Mouse (Mus musculus): Measurements from ENCODE around the gene Disp1. TPM values are rescaled to one million over a fixed set of nuclear protein-coding genes. Genes with fewer than 3 reads are reported as not detected.

Disp1 gene
- polyA plus RNA-seq, 1 experiment from 2014 or later, result 7.8 TPM

DNA sequence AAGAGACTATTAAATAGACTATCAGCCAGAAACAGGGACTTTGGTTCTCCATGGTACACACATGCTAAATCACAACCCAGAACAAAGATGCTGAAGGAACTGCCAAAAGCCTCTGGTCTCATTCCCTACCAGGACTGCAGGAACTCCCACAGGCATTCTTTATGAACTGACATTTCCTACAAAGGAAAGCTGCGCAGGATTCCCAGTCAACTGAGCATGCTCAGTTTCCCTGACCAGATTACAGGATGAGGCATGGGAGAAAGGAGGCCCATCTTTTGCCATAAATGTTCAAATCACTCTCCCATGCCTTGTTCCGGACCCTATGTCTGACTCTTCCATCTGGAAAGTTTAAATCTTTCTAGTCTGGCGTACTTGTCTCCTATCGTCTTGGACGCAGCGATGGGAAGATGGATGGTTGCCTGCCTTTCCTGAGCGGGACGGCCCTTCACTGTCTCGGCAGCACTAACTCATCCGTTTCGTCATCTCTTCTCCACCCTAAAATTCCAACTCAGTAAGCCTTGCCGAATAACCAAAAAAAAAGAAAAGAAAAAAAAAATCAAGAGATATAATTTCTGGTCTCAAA is 100.9 kb downstream of the Disp1 start:
- H3K9me3 ChIP-seq (replicated peaks), result no peaks in the 10 kb centered on the region
- H3K4me3 ChIP-seq, result no peak overlapping the region
- no peak for ATAC-seq (replicated peaks; ENCODE audit: insufficient number of reproducible peaks, insufficient read depth, low FRiP score, low read depth)
- no peaks in the 10 kb centered on the region for H3K27me3 ChIP-seq
- WGBS, result 69% methylated on average over 12 of the region's 12 CpGs
- H3K9ac ChIP-seq, result no peak overlapping the region
- peaks cover 18% of the 10 kb centered on the region for H3K4me1 ChIP-seq (replicated peaks)
- no peak overlapping the region for H3K4me2 ChIP-seq
- H3K36me3 ChIP-seq, result no peaks in the 10 kb centered on the region
- 0 out of 2 replicates have a peak overlapping the region, but pooled peaks have one; percentile 11 for H3K27ac ChIP-seq

DNA sequence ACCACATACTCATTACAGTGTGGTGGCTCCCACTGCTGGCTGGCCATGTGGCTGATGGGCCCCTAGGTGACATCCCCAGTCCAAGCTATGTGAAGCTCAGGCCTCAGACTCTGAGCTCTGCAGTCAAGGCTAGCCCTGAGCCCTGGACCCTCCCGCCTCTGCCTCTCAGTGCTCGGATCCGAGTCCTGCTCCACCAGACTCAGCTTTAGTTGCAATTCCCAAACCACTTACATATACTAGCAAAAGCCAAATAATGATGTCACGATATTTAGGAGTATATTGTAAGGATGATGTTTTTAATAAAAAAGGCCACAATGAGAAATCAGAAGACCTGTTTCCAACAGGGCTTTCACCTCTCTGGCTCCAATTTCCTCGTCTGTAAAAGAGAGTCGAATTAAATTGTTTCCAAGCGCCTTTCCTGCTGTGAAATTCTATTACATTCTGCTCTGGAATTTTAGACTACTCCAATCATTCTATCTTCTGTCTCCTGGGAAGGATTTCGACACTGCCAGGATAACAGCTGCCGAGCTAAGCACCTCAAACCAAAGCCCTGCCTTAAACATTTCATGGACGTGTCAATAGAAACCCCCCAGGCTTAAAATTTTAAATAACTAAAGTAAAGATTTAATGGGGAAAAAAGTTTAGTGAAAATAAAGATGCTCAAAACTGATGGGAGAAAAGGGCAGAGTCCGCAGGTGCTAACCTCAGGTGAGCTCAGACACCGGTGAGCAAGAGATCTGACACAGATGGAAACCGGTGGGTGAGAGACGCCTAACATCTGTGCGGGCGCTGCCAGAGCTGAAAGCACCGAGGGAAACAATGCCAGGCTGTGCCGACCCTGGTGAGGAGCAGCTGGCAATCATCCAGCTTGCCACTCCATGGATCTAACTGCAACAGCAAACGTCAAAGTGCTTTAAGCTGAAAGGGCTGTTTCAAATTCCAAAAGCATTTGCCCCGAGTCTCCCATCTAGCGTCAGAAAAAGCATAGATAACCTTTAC is 103.2 kb downstream of the Disp1 start:
- no peaks in the 10 kb centered on the region for H3K9me3 ChIP-seq (replicated peaks)
- peaks cover 36% of the 10 kb centered on the region for H3K4me1 ChIP-seq (replicated peaks)
- H3K4me3 ChIP-seq, result no peak overlapping the region
- H3K27ac ChIP-seq, result no peak overlapping the region
- ATAC-seq (replicated peaks; ENCODE audit: insufficient number of reproducible peaks, insufficient read depth, low FRiP score, low read depth), result no peak
- H3K9ac ChIP-seq, result no peak overlapping the region
- WGBS, result 53% methylated on average over 21 of the region's 21 CpGs
- H3K36me3 ChIP-seq, result no peaks in the 10 kb centered on the region
- 0 out of 2 replicates have a peak overlapping the region, but pooled peaks have one; percentile 9 for H3K4me2 ChIP-seq
- H3K27me3 ChIP-seq, result no peaks in the 10 kb centered on the region

DNA sequence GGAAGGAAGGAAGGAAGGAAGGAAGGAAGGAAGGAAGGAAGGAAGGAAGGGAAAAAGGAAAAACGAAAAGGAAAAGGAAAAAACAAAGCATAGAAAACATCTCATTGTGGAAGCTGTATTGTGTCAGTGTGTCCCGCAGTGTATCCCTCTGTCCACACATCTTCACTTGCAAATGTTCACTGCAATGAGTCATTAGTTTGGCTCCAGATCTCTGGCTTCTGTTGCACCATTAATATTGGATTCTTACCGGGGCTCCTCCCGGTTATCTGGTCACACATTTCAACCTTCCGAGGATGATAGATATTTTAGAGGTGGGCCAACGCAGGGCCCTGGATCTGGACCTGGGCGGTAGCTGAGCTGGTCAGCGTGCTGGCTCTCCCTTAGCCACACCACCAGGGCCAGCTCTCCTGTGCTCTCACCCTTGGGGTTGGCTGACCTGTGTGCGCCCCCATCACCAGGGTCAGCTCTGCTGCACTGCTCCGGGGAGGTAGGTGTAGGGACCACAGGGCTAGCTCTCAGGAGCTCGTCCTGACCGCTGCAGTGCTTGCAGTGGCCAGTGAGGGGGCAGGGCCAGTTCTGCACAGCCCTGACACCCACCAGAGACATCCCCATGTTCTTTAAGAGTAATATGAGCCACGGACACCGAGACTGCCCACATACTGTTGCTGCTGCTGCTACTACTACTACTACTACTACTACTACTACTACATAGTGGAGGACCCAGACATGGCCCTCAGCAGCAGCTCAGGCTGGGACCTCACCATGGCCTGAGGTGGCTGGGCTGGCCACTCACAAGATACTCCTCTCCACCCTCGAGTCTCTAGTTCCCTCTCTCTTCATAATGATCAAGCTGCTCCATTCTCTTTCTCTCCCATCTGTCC is 104.1 kb downstream of the Disp1 start:
- Histone ChIP-seq H3K9ac (no peak overlapping the region), H3K27me3 (no peaks in the 10 kb centered on the region), H3K4me2 (no peak overlapping the region), H3K9me3 (replicated peaks) (no peaks in the 10 kb centered on the region), H3K27ac (no peak overlapping the region), H3K4me3 (no peak overlapping the region), H3K4me1 (replicated peaks) (peaks cover 46% of the 10 kb centered on the region), H3K36me3 (no peaks in the 10 kb centered on the region)
- ATAC-seq (replicated peaks; ENCODE audit: insufficient number of reproducible peaks, insufficient read depth, low FRiP score, low read depth), result no peak
- 61% methylated on average over 15 of the region's 15 CpGs for WGBS

DNA sequence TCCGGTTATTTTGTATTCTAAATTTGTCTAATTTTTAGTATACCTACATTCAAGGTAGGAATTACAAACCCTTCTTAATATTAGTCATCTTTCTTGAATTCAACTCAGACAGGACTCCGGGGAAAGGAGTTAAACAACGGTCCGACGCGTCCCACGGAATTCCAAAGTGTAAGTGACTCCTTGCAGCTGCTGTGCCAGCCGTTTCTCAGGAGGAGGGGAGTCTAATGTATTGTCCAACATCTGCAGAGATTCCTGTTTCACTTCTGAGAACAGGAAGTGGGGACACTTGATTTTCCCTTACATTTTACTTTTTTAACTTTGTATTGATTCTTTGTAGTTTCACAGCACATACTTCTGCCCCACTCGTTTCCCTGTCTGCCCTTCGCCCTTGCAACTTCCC is 104.9 kb downstream of the Disp1 start:
- H3K4me3 ChIP-seq, result no peak overlapping the region
- H3K27ac ChIP-seq, result no peak overlapping the region
- H3K9me3 ChIP-seq (replicated peaks), result no peaks in the 10 kb centered on the region
- ATAC-seq (replicated peaks; ENCODE audit: insufficient number of reproducible peaks, insufficient read depth, low FRiP score, low read depth), result no peak
- no peaks in the 10 kb centered on the region for H3K27me3 ChIP-seq
- H3K4me2 ChIP-seq, result no peak overlapping the region
- H3K4me1 ChIP-seq (replicated peaks), result peaks cover 48% of the 10 kb centered on the region
- no peak overlapping the region for H3K9ac ChIP-seq
- no peaks in the 10 kb centered on the region for H3K36me3 ChIP-seq
- WGBS, result 52% methylated on average over 10 of the region's 10 CpGs

DNA sequence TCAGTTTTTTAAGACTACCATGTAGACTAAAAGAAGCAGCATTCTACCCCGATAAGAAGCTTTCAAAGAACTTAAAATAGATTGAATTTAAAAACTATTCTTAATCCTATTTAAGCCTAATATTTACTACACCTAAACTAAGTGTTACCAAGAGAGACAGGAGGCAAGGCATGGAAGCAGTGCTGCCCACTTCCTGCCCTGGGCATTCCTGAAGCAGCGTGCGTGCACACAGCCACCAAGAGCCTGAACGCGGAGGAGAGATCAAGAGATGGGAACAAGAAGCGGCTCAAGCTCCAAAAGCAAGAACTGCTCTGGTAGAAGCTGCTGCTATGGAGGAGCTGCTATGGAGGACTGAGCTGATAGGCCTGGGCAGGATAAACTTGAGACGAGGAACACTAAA is 106.2 kb downstream of the Disp1 start:
- no peak overlapping the region for H3K4me2 ChIP-seq
- no peak overlapping the region for H3K27ac ChIP-seq
- peaks cover 48% of the 10 kb centered on the region for H3K4me1 ChIP-seq (replicated peaks)
- no peaks in the 10 kb centered on the region for H3K9me3 ChIP-seq (replicated peaks)
- 74% methylated on average over 7 of the region's 7 CpGs for WGBS
- no peaks in the 10 kb centered on the region for H3K36me3 ChIP-seq
- no peak for ATAC-seq (replicated peaks; ENCODE audit: insufficient number of reproducible peaks, insufficient read depth, low FRiP score, low read depth)
- no peak overlapping the region for H3K4me3 ChIP-seq
- no peaks in the 10 kb centered on the region for H3K27me3 ChIP-seq
- no peak overlapping the region for H3K9ac ChIP-seq

DNA sequence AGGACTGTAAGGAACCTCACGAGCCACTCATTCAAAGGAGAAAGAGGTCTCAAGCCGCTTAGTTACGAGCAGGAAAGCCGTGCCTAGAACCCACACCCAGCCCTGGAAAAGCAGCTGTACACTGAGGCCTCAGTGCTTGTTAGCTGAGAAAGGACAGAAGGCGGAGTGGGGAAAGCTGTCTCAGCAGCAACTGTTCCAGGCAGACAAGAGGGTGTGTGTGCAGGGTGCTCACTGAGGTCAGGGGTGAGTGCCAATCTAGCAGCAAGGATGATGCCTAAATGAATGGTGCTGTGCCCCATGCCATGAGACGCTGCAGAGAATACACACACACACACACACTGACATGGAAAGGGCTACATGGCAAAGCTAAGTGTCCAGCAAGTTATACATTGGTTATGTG is 106.8 kb downstream of the Disp1 start:
- Histone ChIP-seq H3K36me3 (no peaks in the 10 kb centered on the region), H3K4me3 (no peak overlapping the region), H3K4me1 (replicated peaks) (peaks cover 48% of the 10 kb centered on the region), H3K27me3 (no peaks in the 10 kb centered on the region), H3K27ac (no peak overlapping the region), H3K4me2 (no peak overlapping the region), H3K9ac (no peak overlapping the region), H3K9me3 (replicated peaks) (no peaks in the 10 kb centered on the region)
- WGBS, result 79% methylated on average over 6 of the region's 6 CpGs
- no peak for ATAC-seq (replicated peaks; ENCODE audit: insufficient number of reproducible peaks, insufficient read depth, low FRiP score, low read depth)

DNA sequence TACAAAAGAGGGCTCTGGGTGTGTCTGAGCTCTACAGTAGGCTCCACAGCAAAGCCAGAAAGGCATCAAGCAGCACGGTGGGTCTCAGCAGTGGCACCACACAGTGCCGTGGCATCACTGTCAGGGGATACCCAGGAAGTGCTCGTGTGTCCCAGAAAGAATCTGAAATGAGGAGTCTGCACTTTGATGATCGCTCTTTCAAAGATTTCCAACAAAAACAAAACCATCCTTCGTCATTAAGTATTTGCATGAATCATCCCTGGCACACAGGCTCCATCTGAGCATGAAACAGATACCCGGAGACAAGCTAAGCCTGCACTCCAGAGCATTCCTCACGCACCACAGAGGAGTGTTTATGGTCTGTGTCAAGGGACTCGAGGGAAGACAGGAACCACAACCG is 107.8 kb downstream of the Disp1 start:
- Histone ChIP-seq H3K4me1 (replicated peaks) (peaks cover 43% of the 10 kb centered on the region), H3K27ac (peak overlapping the region; percentile 16), H3K9ac (no peak overlapping the region), H3K27me3 (no peaks in the 10 kb centered on the region), H3K36me3 (no peaks in the 10 kb centered on the region), H3K4me2 (no peak overlapping the region), H3K4me3 (no peak overlapping the region), H3K9me3 (replicated peaks) (no peaks in the 10 kb centered on the region)
- WGBS, result 41% methylated on average over 9 of the region's 9 CpGs
- no peak for ATAC-seq (replicated peaks; ENCODE audit: insufficient number of reproducible peaks, insufficient read depth, low FRiP score, low read depth)

DNA sequence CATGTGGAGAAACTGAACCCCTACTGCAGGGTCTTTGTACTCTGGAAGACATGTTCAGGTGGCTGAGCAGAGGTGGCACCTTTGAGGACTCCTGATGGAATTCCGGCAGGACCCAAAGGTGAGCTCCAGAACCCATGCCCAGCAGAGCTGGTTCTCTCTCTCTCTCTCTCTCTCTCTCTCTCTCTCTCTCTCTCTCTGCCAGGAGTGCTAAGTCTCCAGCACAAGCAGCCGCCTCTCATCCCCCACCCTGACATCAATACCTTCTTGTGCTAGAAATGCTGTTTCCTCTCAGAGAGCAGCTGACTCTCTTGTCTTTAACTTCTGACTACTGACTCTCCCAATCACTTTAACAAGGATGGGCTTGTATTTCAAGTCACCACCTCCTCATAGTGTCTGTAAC is 113.8 kb downstream of the Disp1 start:
- Histone ChIP-seq H3K9me3 (replicated peaks) (no peaks in the 10 kb centered on the region), H3K27ac (no peak overlapping the region), H3K9ac (no peak overlapping the region), H3K4me1 (replicated peaks) (peaks cover 5% of the 10 kb centered on the region), H3K4me3 (no peak overlapping the region), H3K27me3 (no peaks in the 10 kb centered on the region), H3K36me3 (no peaks in the 10 kb centered on the region), H3K4me2 (no peak overlapping the region)
- WGBS, result 70% methylated on average over 2 of the region's 2 CpGs
- ATAC-seq (replicated peaks; ENCODE audit: insufficient number of reproducible peaks, insufficient read depth, low FRiP score, low read depth), result no peak

DNA sequence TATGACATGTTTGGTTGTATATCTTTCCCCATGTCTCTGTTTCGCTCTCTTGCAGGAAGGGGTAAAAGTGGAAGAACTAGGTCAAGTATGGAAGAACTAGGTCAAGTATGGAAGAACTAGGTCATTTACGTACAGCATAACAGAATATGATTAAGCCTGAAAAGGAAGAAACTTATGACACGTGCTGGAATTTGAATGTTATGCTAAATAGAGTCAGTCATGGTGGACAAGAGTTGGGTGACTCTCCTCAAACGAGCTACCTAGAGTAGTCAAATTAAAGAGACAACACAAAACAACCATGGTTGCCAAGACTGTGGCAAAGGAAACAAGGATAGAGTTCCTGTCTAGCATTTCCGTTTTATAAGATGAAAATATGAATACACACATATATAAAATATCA is 116.6 kb downstream of the Disp1 start:
- ATAC-seq (replicated peaks; ENCODE audit: insufficient number of reproducible peaks, insufficient read depth, low FRiP score, low read depth), result no peak

DNA sequence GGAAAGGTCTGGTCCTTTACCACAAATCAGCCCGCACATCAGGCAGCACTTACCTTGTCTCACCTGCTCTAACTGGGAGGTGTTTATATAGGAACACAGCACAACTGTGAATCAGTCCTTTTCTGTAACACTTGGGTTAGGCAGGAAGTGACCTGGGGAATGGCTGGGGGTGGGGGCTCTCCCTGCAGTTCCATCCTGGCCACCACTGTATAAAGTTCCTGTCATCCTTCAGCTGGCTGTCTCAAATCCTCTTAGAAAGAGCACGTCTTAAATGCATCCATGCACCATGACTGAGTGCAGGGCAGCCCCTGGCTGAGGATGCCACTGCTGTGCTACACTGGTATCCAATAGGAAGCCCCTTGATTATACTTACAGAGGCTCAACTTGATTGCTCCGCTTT is 118.5 kb downstream of the Disp1 start:
- Histone ChIP-seq H3K9me3 (replicated peaks) (no peaks in the 10 kb centered on the region), H3K9ac (no peak overlapping the region), H3K27ac (no peak overlapping the region), H3K36me3 (no peaks in the 10 kb centered on the region), H3K4me3 (no peak overlapping the region), H3K4me1 (replicated peaks) (no peaks in the 10 kb centered on the region), H3K4me2 (no peak overlapping the region), H3K27me3 (no peaks in the 10 kb centered on the region)
- 78% methylated on average over 3 of the region's 3 CpGs for WGBS
- no peak for ATAC-seq (replicated peaks; ENCODE audit: insufficient number of reproducible peaks, insufficient read depth, low FRiP score, low read depth)

More for the DNA sequence above, 116.6 kb downstream of the Disp1 start:
- 89% methylated on average over 5 of the region's 5 CpGs for WGBS
- no peak overlapping the region for H3K27ac ChIP-seq
- no peaks in the 10 kb centered on the region for H3K36me3 ChIP-seq
- no peak overlapping the region for H3K4me3 ChIP-seq
- no peak overlapping the region for H3K9ac ChIP-seq
- no peaks in the 10 kb centered on the region for H3K27me3 ChIP-seq
- no peaks in the 10 kb centered on the region for H3K4me1 ChIP-seq (replicated peaks)
- H3K9me3 ChIP-seq (replicated peaks), result no peaks in the 10 kb centered on the region
- H3K4me2 ChIP-seq, result no peak overlapping the region

DNA sequence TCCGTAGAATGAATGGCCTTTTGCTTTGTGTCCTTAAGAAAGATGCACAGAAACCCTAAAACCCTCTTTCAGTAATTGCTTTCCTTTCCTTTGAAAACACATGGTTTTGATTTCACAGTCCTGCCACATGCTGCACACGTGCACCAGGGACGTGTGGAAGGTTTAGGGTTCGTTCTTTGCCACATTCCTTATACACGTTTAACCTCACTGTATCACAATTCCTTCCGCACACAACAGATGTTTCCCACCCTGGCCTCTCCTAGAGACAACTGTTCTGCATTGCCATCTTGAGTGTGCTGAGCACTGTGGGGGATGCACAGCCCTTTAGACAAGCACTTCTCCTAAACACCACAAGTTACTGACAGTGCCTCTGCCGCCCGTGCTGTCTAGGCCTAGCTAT is 119.2 kb downstream of the Disp1 start:
- 65% methylated on average over 8 of the region's 8 CpGs for WGBS
- H3K4me2 ChIP-seq, result no peak overlapping the region
- no peaks in the 10 kb centered on the region for H3K36me3 ChIP-seq
- ATAC-seq (replicated peaks; ENCODE audit: insufficient number of reproducible peaks, insufficient read depth, low FRiP score, low read depth), result no peak
- H3K4me3 ChIP-seq, result no peak overlapping the region
- no peak overlapping the region for H3K27ac ChIP-seq
- H3K4me1 ChIP-seq (replicated peaks), result no peaks in the 10 kb centered on the region
- no peaks in the 10 kb centered on the region for H3K9me3 ChIP-seq (replicated peaks)
- no peaks in the 10 kb centered on the region for H3K27me3 ChIP-seq
- H3K9ac ChIP-seq, result no peak overlapping the region

Data from heart, embryonic 15.5 days (tissue).